ENCODE assay signal across 27 mouse cellular contexts in the genomic region with DNA sequence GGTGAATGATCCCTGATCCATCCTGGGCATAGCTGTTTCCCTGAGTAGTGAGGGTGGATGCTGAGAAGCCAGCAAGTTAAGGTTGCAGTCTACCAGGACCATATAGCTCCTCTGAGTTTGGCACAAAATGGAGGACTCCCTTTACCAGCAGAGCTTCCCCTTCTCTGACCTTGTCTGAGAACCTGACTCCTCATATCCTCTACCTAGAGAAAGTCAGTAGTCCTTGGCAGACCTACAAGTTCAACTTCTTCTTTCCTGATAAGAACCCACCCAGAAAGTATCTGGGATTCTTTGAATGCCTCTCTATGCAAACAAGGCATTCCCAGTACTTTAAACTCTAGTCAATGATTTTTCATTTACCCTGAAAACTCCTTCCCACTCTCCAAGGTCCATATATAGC.
DNase-seq lines count a peak whose midpoint lies in the region; ATAC-seq and TF ChIP-seq lines count a peak whose summit lies in the region.
"Had no signal": no experiment of that assay in that cellular context is flagged by ENCODE, and none has a peak within 500 bp of the region (broad histone marks: within the 10 kb centered on the region; RNA-seq: fewer than 3 reads in every experiment).

No protein-coding gene starts in this region.

- peaks cover 27% of the 10 kb centered on the region for H3K4me1 ChIP-seq in heart, embryonic 13.5 days
- peaks cover 2% of the 10 kb centered on the region; the same call in 1 of the 2 replicates for H3K4me1 ChIP-seq in lung, adult 2 months (ENCODE audit: control insufficient read depth, insufficient read depth, low read length)
- peaks cover 5% of the 10 kb centered on the region for H3K4me1 ChIP-seq in intestine, embryonic 15.5 days (replicated peaks)
- H3K4me1 ChIP-seq: embryonic facial prominence, embryonic 13.5 days; forebrain, embryonic 12.5 days; limb, embryonic 13.5 days; liver, embryonic 12.5 days; megakaryocyte, embryonic 14.5 days; midbrain, embryonic 13.5 days had no signal

- H3K27me3 ChIP-seq in heart, embryonic 13.5 days (replicated peaks), result no peaks in the 10 kb centered on the region
- H3K27me3 ChIP-seq in intestine, embryonic 15.5 days (replicated peaks), result no peaks in the 10 kb centered on the region
- H3K27me3 ChIP-seq: embryonic facial prominence, embryonic 13.5 days; forebrain, embryonic 12.5 days; heart, embryonic 12.5 days; limb, embryonic 13.5 days; liver, embryonic 12.5 days; midbrain, embryonic 13.5 days had no signal

- no peaks in the 10 kb centered on the region for H3K36me3 ChIP-seq in heart, embryonic 13.5 days
- H3K36me3 ChIP-seq in intestine, embryonic 15.5 days, result no peaks in the 10 kb centered on the region
- H3K36me3 ChIP-seq: embryonic facial prominence, embryonic 13.5 days; forebrain, embryonic 12.5 days; heart, embryonic 12.5 days; limb, embryonic 13.5 days; liver, embryonic 12.5 days; midbrain, embryonic 13.5 days had no signal

- DNase-seq in heart, adult 9 months (ENCODE audit: low spot score in 2 of 2), result no peak
- peak; percentile 33 for DNase-seq in lung, postnatal 25 days (ENCODE audit: low spot score)
- DNase-seq in lung, adult 2 months, result no peak
- DNase-seq in adrenal gland, adult (ENCODE audit: inconsistent age in 2 of 2, low spot score in 1 of 2), result no peak
- no peak for DNase-seq in thymus, postnatal 4 days
- DNase-seq: adrenal gland, postnatal 10 days; cerebellum, adult 2 months; cerebellum, postnatal 25 days; embryo, embryonic 11 days; gastrocnemius, adult 2 months; kidney, adult 2 months; layer of hippocampus, adult 9-11 months; lung, adult 18-20 months; right cerebral cortex, postnatal 25 days; thymus, postnatal 14 days had no signal

- no peak for ATAC-seq in heart, embryonic 13.5 days (ENCODE audit: extremely low read depth, insufficient number of reproducible peaks, low FRiP score, low TSS enrichment)
- ATAC-seq in intestine, embryonic 15.5 days, result peak; percentile 42
- ATAC-seq: hindbrain, postnatal 0 days; liver, embryonic 12.5 days; midbrain, embryonic 13.5 days had no signal

- TF ChIP-seq POLR2A in lung, adult 2 months (IDR thresholded peaks at IDR 0.05; ENCODE audit: borderline replicate concordance, extremely low read depth, low read depth, low read length), result no peak

- TF ChIP-seq CTCF in lung, adult 2 months (IDR thresholded peaks at IDR 0.05; ENCODE audit: insufficient read depth, low read length), result no peak

- H3K9ac ChIP-seq in heart, embryonic 13.5 days, result no peak overlapping the region
- no peak overlapping the region for H3K9ac ChIP-seq in intestine, embryonic 15.5 days
- H3K9ac ChIP-seq: embryonic facial prominence, embryonic 13.5 days; forebrain, embryonic 12.5 days; heart, embryonic 12.5 days; limb, embryonic 13.5 days; liver, embryonic 12.5 days; midbrain, embryonic 13.5 days had no signal

- peaks cover 7% of the 10 kb centered on the region; the same call in 1 of the 2 replicates for H3K9me3 ChIP-seq in heart, embryonic 13.5 days
- H3K9me3 ChIP-seq in intestine, embryonic 15.5 days, result no peaks in the 10 kb centered on the region
- H3K9me3 ChIP-seq: embryonic facial prominence, embryonic 13.5 days; forebrain, embryonic 12.5 days; heart, embryonic 12.5 days; limb, embryonic 13.5 days; liver, embryonic 12.5 days had no signal

- H3K27ac ChIP-seq in heart, embryonic 13.5 days (replicated peaks), result peak overlapping the region; percentile 25; the same call in 1 of the 2 replicates
- no peak overlapping the region for H3K27ac ChIP-seq in intestine, embryonic 15.5 days
- H3K27ac ChIP-seq: embryonic facial prominence, embryonic 13.5 days; forebrain, embryonic 12.5 days; gastrocnemius, adult 2 months; hindbrain, postnatal 0 days; kidney, postnatal 0 days; limb, embryonic 13.5 days; liver, embryonic 12.5 days; midbrain, embryonic 13.5 days had no signal

- no peak overlapping the region for H3K4me2 ChIP-seq in heart, embryonic 13.5 days
- H3K4me2 ChIP-seq in intestine, embryonic 15.5 days (replicated peaks), result no peak overlapping the region; the same call in 1 of the 2 replicates
- H3K4me2 ChIP-seq: embryonic facial prominence, embryonic 13.5 days; forebrain, embryonic 12.5 days; heart, embryonic 12.5 days; limb, embryonic 13.5 days; liver, embryonic 12.5 days; midbrain, embryonic 13.5 days had no signal

- H3K4me3 ChIP-seq in heart, embryonic 13.5 days, result no peak overlapping the region
- H3K4me3 ChIP-seq in lung, adult 2 months (replicated peaks; ENCODE audit: extremely low read depth, low read depth, low read length), result no peak overlapping the region
- H3K4me3 ChIP-seq in intestine, embryonic 15.5 days (replicated peaks), result no peak overlapping the region
- H3K4me3 ChIP-seq: embryonic facial prominence, embryonic 13.5 days; erythroblast, embryonic 14.5 days; forebrain, embryonic 12.5 days; gastrocnemius, adult 2 months; heart, embryonic 12.5 days; limb, embryonic 13.5 days; liver, embryonic 12.5 days; megakaryocyte, embryonic 14.5 days; midbrain, embryonic 13.5 days had no signal
